Mouse (Mus musculus): ENCODE results near the gene Cnot11. TPM values are rescaled to one million over a fixed set of nuclear protein-coding genes. Genes with fewer than 3 reads are reported as not detected.
A peak's percentile ranks its signal among the peaks of the same experiment; 100 is the strongest.

Cnot11 gene
- polyA plus RNA-seq, 1 experiment = 17.8 TPM

DNA sequence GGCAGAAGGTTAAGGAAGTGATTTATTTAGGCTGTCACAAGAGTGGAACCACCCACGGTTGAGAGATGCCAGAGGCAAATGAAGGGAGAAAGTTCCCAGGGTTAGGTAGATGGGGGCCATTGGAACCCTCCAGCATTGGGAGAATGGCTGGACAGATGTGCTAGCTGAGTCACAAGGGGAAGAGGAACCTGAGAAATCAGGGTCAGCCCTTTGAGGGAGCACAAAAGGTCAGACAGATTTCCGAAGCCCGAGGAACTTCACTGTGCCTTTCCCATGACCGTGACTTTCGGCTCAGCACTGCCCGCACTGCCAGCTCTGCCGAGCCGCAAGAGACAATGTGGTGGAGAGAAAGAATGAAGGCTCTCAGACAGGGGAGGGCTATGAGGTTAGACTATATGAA, 23.0 kb upstream of the Cnot11 start:
- Histone ChIP-seq H3K4me3 (replicated peaks; ENCODE audit: extremely low read depth, low read depth, low read length) (no peak overlapping the region), H3K4me1 (ENCODE audit: control insufficient read depth, insufficient read depth, low read length) (no peaks in the 10 kb centered on the region)
- TF ChIP-seq POLR2A (IDR thresholded peaks at IDR 0.05; ENCODE audit: borderline replicate concordance, extremely low read depth, low read depth, low read length) = no peak
- TF ChIP-seq CTCF (IDR thresholded peaks at IDR 0.05; ENCODE audit: insufficient read depth, low read length) = no peak
- 75% methylated on average over 8 of the region's 8 CpGs for WGBS
- DNase-seq = no peak

DNA sequence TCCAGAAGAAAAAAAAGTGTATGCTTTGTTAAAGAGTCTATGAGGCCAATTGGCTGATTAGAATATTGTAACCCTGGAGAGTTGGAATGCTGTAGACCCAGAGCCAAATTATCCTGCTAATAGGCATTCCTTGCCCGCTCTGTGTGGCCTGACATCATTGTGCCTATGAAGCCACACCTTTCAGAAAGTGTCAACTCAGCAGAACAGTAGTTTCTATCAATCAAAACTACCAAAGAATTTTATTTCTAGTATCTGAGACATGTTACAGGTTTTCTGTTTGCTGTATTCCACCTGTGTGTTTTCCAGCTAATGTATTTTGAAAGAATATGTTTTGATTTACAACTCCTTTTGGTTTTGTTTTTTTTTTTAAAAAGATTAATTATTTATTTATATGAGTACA, 22.6 kb upstream of the Cnot11 start:
- H3K4me3 ChIP-seq (replicated peaks; ENCODE audit: extremely low read depth, low read depth, low read length) = no peak overlapping the region
- DNase-seq = no peak
- TF ChIP-seq POLR2A (IDR thresholded peaks at IDR 0.05; ENCODE audit: borderline replicate concordance, extremely low read depth, low read depth, low read length) (no peak), CTCF (IDR thresholded peaks at IDR 0.05; ENCODE audit: insufficient read depth, low read length) (no peak)
- H3K4me1 ChIP-seq (ENCODE audit: control insufficient read depth, insufficient read depth, low read length) = no peaks in the 10 kb centered on the region
- 79% methylated on average over 1 of the region's 1 CpGs for WGBS

DNA sequence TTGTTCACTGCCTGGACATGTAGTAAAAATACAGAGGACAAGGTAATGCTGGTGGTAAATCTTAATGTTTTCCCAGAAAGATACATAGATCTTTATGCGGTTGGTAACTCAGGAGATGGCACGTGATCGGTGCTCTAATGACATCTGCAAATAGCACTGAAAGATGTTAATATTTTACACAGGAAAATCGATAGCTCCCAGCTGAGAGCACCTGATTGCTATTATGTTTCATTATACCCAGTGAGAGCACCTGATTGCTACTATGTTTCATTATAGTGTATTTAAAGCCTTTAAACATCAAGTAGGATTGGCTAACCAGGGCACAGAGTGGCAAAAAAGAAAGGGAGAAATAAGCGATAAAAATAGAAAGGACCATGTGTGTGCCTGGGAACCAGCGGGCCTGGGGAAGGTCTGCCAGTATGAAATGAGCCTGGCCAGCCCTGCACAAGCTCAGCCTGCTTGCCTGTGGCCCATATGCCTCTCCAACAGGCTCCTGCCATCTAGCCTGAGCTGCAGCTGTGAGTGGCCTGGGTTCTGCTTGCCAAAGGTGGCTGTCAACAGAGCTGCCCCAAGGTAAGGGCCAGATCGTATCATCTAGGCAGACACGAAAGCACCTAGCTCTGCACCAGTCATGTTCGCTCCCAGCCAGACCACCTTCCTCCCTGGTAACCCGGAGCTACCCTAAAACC, 19.3 kb upstream of the Cnot11 start:
- 87% methylated on average over 10 of the region's 10 CpGs for WGBS
- Histone ChIP-seq H3K4me1 (ENCODE audit: control insufficient read depth, insufficient read depth, low read length) (no peaks in the 10 kb centered on the region), H3K4me3 (replicated peaks; ENCODE audit: extremely low read depth, low read depth, low read length) (no peak overlapping the region)
- DNase-seq = no peak
- TF ChIP-seq POLR2A (IDR thresholded peaks at IDR 0.05; ENCODE audit: borderline replicate concordance, extremely low read depth, low read depth, low read length) (no peak), CTCF (IDR thresholded peaks at IDR 0.05; ENCODE audit: insufficient read depth, low read length) (no peak)

DNA sequence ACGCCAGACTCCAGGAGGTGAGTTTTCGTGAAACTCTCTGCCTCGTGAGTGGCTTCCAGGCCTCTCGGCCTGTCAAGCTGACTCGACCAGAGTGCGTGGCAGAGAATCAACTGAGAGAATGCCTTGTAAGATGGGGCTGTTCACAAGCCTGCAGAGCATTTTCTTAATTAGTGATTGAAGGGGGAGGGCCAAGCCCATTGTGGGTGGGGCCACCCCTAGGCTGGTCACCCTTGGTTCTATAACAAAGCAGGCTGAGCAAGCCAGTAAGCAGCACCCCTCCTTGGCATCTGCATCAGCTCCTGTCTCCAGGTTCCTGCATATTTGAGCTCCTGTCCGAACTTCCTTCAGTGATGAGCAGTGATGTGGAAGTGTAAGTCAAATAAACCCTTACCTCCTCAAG, 13.5 kb upstream of the Cnot11 start:
- 91% methylated on average over 7 of the region's 7 CpGs for WGBS
- no peaks in the 10 kb centered on the region for H3K4me1 ChIP-seq (ENCODE audit: control insufficient read depth, insufficient read depth, low read length)
- TF ChIP-seq CTCF (IDR thresholded peaks at IDR 0.05; ENCODE audit: insufficient read depth, low read length) (no peak), POLR2A (IDR thresholded peaks at IDR 0.05; ENCODE audit: borderline replicate concordance, extremely low read depth, low read depth, low read length) (no peak)
- no peak overlapping the region for H3K4me3 ChIP-seq (replicated peaks; ENCODE audit: extremely low read depth, low read depth, low read length)
- DNase-seq = no peak

DNA sequence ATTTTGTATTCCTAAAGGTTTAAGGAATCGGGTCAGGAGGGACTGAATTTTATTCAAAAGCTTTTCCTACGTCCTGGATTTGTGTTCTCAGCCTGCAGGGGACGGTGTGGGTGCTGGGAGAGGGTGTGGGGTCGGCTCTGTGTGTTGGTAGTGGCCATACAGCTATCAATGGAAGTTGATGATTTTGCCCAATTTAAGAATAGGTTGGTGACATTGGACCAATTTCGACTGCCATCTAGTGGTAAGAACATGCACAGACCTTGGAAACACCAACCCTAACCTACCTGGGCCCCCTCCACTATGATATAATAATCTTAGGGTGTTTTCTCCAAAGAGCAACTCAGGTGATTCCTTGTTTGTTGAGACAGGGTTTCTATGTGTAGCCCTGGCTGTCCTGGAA, 12.3 kb upstream of the Cnot11 start:
- no peak overlapping the region for H3K4me3 ChIP-seq (replicated peaks; ENCODE audit: extremely low read depth, low read depth, low read length)
- H3K4me1 ChIP-seq (ENCODE audit: control insufficient read depth, insufficient read depth, low read length) = no peaks in the 10 kb centered on the region
- WGBS = 26% methylated on average over 5 of the region's 5 CpGs
- TF ChIP-seq POLR2A (IDR thresholded peaks at IDR 0.05; ENCODE audit: borderline replicate concordance, extremely low read depth, low read depth, low read length) (no peak), CTCF (IDR thresholded peaks at IDR 0.05; ENCODE audit: insufficient read depth, low read length) (peak; percentile 51)
- no peak for DNase-seq

DNA sequence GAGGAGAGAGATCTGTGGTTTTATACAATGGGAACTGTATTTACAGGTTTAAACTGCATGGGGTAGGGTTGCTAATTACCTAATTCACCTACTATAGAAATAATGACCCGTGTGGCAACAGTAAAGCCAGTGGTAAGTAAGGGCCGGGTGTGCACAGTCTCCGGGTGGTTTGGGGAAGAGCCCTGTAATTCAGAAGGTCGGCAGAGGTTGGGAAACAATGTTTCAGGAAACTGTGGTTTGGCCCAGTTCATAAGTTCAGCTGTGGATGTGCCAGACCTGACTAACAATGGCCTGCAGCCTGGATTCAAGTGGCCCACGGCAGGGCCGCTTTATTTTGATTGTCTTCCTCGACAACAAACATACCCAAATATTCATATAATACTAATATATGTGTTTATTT, 9.0 kb upstream of the Cnot11 start:
- Histone ChIP-seq H3K4me1 (ENCODE audit: control insufficient read depth, insufficient read depth, low read length) (no peaks in the 10 kb centered on the region), H3K4me3 (replicated peaks; ENCODE audit: extremely low read depth, low read depth, low read length) (no peak overlapping the region)
- WGBS = 39% methylated on average over 7 of the region's 7 CpGs
- TF ChIP-seq CTCF (IDR thresholded peaks at IDR 0.05; ENCODE audit: insufficient read depth, low read length) (no peak), POLR2A (IDR thresholded peaks at IDR 0.05; ENCODE audit: borderline replicate concordance, extremely low read depth, low read depth, low read length) (no peak)
- DNase-seq = no peak

DNA sequence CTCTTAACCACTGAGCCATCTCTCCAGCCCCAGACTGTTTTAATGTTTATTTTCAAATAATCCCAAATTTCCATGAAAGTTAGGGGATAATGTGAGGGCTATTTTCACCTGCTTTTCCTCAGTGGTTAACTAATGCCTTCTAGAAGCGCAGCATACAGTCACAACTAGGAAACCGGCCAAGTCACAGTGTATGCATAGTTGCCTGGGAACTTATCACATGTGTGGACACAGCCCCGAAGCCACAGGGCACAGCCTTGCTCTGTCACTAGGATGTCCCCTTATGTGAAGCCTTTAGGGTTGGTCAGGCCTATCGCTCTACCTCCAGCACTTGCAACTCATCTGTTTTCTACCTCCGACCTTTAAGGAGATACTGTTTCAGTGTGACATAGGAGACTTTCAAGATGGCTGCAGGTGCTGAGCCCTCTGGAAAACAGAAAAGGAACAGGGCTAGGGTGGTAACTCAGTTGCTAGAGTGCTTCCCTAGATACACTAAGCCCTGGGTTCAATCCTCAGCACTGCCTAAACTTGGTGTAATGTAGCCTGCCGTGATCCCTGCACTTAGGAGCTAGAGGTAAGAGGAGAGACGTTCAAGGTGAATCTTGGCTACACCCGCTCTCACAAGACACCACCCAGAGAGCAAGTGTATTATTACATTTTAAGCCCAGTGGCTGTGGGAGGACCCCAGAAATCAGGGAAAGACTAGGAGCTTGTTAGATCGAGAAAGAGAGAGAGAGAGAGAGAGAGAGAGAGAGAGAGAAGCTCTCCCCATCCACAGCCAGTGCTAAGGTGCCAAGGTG, 8.2 kb upstream of the Cnot11 start:
- 72% methylated on average over 9 of the region's 9 CpGs for WGBS

DNA sequence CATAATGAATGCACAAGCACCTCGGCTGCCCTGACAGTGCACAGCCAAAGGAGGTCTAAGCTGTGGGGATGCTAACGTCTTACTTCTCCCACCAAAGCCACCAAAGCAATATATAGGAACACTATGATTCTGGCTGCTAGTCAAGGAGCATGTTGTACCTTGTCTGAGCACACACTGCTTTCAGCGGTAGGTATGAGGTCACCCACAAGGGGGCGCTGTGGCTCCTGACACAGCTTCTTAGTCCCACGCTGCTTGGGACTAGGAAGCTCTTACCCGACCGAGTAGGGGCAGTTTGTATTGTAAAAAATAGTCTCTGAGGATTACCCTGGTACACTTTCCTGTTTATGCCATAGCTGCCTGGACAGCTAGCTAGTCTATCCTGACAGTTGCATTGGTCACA, 7.4 kb upstream of the Cnot11 start:
- no peak overlapping the region for H3K4me3 ChIP-seq (replicated peaks; ENCODE audit: extremely low read depth, low read depth, low read length)
- WGBS = 7% methylated on average over 7 of the region's 7 CpGs
- H3K4me1 ChIP-seq (ENCODE audit: control insufficient read depth, insufficient read depth, low read length) = no peaks in the 10 kb centered on the region
- TF ChIP-seq CTCF (IDR thresholded peaks at IDR 0.05; ENCODE audit: insufficient read depth, low read length) = peak; percentile 87
- TF ChIP-seq POLR2A (IDR thresholded peaks at IDR 0.05; ENCODE audit: borderline replicate concordance, extremely low read depth, low read depth, low read length) = no peak
- DNase-seq = peak; percentile 77

More for the DNA sequence above, 8.2 kb upstream of the Cnot11 start:
- H3K4me1 ChIP-seq (ENCODE audit: control insufficient read depth, insufficient read depth, low read length) = no peaks in the 10 kb centered on the region
- no peak for DNase-seq
- TF ChIP-seq CTCF (IDR thresholded peaks at IDR 0.05; ENCODE audit: insufficient read depth, low read length) (no peak), POLR2A (IDR thresholded peaks at IDR 0.05; ENCODE audit: borderline replicate concordance, extremely low read depth, low read depth, low read length) (no peak)
- no peak overlapping the region for H3K4me3 ChIP-seq (replicated peaks; ENCODE audit: extremely low read depth, low read depth, low read length)

DNA sequence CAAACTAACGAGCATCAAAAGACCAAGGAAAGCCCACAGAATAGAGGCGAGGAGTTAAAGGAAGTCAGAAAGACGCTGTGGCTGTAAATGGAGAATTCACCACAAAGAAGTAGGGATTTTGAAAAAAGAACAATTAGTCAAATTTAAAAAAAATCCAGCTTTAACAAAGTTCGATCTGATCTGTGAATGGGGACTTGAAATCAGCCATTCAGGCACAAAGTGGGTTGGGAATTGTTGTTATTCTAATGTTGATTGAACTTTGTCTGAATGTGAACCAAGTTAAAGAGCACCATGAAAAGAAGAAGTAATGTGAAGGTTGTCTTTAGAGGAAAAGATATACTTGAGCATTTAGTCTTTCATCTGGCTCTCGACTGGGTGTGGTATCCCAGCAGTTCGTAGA, 6.5 kb upstream of the Cnot11 start:
- Histone ChIP-seq H3K4me3 (replicated peaks; ENCODE audit: extremely low read depth, low read depth, low read length) (no peak overlapping the region), H3K4me1 (ENCODE audit: control insufficient read depth, insufficient read depth, low read length) (no peaks in the 10 kb centered on the region)
- TF ChIP-seq CTCF (IDR thresholded peaks at IDR 0.05; ENCODE audit: insufficient read depth, low read length) (no peak), POLR2A (IDR thresholded peaks at IDR 0.05; ENCODE audit: borderline replicate concordance, extremely low read depth, low read depth, low read length) (no peak)
- WGBS = 78% methylated on average over 6 of the region's 6 CpGs
- DNase-seq = no peak
